Mouse (Mus musculus) stomach, postnatal 0 days (tissue): ENCODE measurements at regions not wholly inside any gene's neighbourhood (a gene's known extent, or its start where the extent isn't known, plus 50 kb on each side); places are given as distances from the start of the nearest gene placed in this dataset.

Experiments used
- CTCF ChIP-seq: IDR thresholded peaks from 2 replicates; pipeline ENCODE4 v1.5.1; 2016; ENCODE audit warnings: antibody characterized with exemption, low read depth, mild to moderate bottlenecking, moderate library complexity
- EP300 ChIP-seq: optimal IDR thresholded peaks from 2 replicates; pipeline ENCODE3; 2016; ENCODE audit warnings: antibody characterized with exemption

GRCm38 (mm10) chr16:29782441-29782840, 203.3 kb downstream of the Opa1 start:
- TF ChIP-seq CTCF (no peak), EP300 (no peak)
